Mouse (Mus musculus) lung, embryonic 14.5 days (tissue): ENCODE results near the gene Pds5a. TPM values are rescaled to one million over a fixed set of nuclear protein-coding genes. Genes with fewer than 3 reads are reported as not detected.

Source experiments
- ATAC-seq: fragments of 200-750 bp; cut with Nextera tagmentation; 2 replicates; pipeline ENCODE4 v1.8.0; 2017; ENCODE audit warnings: mild to moderate bottlenecking, moderate TSS enrichment, moderate library complexity; ENCODE audit not compliant: insufficient read depth
- DNase-seq: peaks from one replicate; pipeline ENCODE4 v3.0.0-alpha.2; 2015
- H3K27ac ChIP-seq: fragments of 300-500 bp; sonication (generic); 2 replicates; pipeline ENCODE4 v1.5.1; 2014; ENCODE audit warnings: low read depth, mild to moderate bottlenecking, moderate library complexity
- H3K27me3 ChIP-seq: fragments of 300-500 bp; sonication (generic); 2 replicates; pipeline ENCODE4 v1.6.1; 2014; ENCODE audit warnings: low read length, control low read depth; ENCODE audit not compliant: insufficient read depth
- H3K36me3 ChIP-seq: fragments of 300-500 bp; sonication (generic); 2 replicates; pipeline ENCODE4 v1.6.1; 2014; ENCODE audit warnings: control low read depth; ENCODE audit not compliant: insufficient read depth
- H3K4me1 ChIP-seq: fragments of 300-500 bp; sonication (generic); 2 replicates; pipeline ENCODE4 v1.6.1; 2014; ENCODE audit warnings: antibody characterized with exemption, control low read depth; ENCODE audit not compliant: insufficient read depth
- H3K4me2 ChIP-seq: fragments of 300-500 bp; sonication (generic); 2 replicates; pipeline ENCODE4 v1.6.1; 2014; ENCODE audit warnings: mild to moderate bottlenecking
- H3K4me3 ChIP-seq: fragments of 300-500 bp; sonication (generic); 2 replicates; pipeline ENCODE4 v1.5.1; 2014; ENCODE audit warnings: low read depth, low read length
- H3K9ac ChIP-seq: fragments of 300-500 bp; sonication (generic); 2 replicates; pipeline ENCODE4 v1.6.1; 2014
- H3K9me3 ChIP-seq: fragments of 300-500 bp; sonication (generic); 2 replicates; pipeline ENCODE4 v1.6.1; 2016; ENCODE audit warnings: low read depth, low read length, control low read depth
- CTCF ChIP-seq: IDR thresholded peaks from 2 replicates; pipeline ENCODE4 v1.5.1; 2016; ENCODE audit warnings: antibody characterized with exemption, low read depth
- WGBS: fragments of 180-500 bp; shearing (Covaris S2); extraction: QIAGEN DNeasy Blood & Tissue Kit; methylation state at CpG from one replicate; pipeline ENCODE4 v1.1.7; 2014; 5-methylcytosine and 5-hydroxymethylcytosine counted together
- polyA plus RNA-seq: library from polyadenylated mRNA; unstranded; fragments of >200 nt; fragmentation: Nextera tagmentation; extraction: Ambion mirVana; gene quantifications from 2 replicates; pipeline ENCODE4 v1.2.1, GENCODE M21; 2014

Gene Pds5a
- polyA plus RNA-seq, 1 experiment from 2014 or later: 113 TPM

GRCm38 (mm10) chr5:65667644-65668043 lies 30.4 kb downstream of the Pds5a start:
- H3K4me3 ChIP-seq: no peak overlapping the region

GRCm38 (mm10) chr5:65665370-65665769 lies 32.7 kb downstream of the Pds5a start:
- ATAC-seq (no peak), DNase-seq (no peak)
- Histone ChIP-seq H3K4me3 (no peak overlapping the region), H3K27me3 (no peaks in the 10 kb centered on the region), H3K36me3 (peaks cover 4% of the 10 kb centered on the region; the same call in 1 of the 2 replicates), H3K9ac (no peak overlapping the region), H3K4me1 (no peaks in the 10 kb centered on the region), H3K9me3 (no peaks in the 10 kb centered on the region), H3K4me2 (no peak overlapping the region), H3K27ac (no peak overlapping the region)
- 77% methylated on average over 1 of the region's 1 CpGs for WGBS
- TF ChIP-seq CTCF: no peak

More at GRCm38 (mm10) chr5:65667644-65668043, 30.4 kb downstream of the Pds5a start:
- H3K27me3 ChIP-seq: no peaks in the 10 kb centered on the region
- no peak for TF ChIP-seq CTCF
- H3K4me1 ChIP-seq: no peaks in the 10 kb centered on the region
- no peak for DNase-seq
- no peak overlapping the region for H3K9ac ChIP-seq
- ATAC-seq: no peak
- no peak overlapping the region for H3K4me2 ChIP-seq
- no peak overlapping the region for H3K27ac ChIP-seq
- no peaks in the 10 kb centered on the region for H3K36me3 ChIP-seq
- WGBS: 92% methylated on average over 3 of the region's 3 CpGs
- H3K9me3 ChIP-seq: no peaks in the 10 kb centered on the region

- no peak for ATAC-seq
- H3K4me1 ChIP-seq: no peaks in the 10 kb centered on the region
- H3K9me3 ChIP-seq: no peaks in the 10 kb centered on the region
- no peak overlapping the region for H3K9ac ChIP-seq
- no peaks in the 10 kb centered on the region for H3K27me3 ChIP-seq
- no peak overlapping the region for H3K4me3 ChIP-seq
- no peak overlapping the region for H3K27ac ChIP-seq
- DNase-seq: no peak
- WGBS: 93% methylated on average over 2 of the region's 2 CpGs
- TF ChIP-seq CTCF: no peak
- peaks cover 26% of the 10 kb centered on the region for H3K36me3 ChIP-seq
- H3K4me2 ChIP-seq: no peak overlapping the region
These were observed 36.1 kb downstream of the Pds5a start for GRCm38 (mm10) chr5:65661958-65662357.

DNA sequence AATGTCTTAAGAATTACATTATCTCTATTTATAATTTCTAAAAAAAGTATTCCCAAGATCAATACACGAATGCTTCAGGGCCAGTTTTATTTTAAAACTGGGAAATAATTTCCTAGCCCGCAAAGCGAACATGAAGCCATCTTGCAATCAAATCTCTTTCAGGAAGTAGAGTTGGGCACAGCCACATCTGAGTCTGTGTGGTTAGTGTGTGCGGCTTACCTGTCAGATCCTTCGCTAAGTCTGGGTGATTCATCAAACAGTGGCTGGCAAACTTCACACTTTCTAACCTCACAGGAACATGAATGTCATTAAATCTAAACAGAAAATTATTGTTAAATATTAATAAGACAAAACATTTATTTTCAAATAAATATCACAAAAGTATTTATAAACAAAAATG lies 44.3 kb downstream of the Pds5a start:
- Histone ChIP-seq H3K4me2 (no peak overlapping the region), H3K9me3 (no peaks in the 10 kb centered on the region), H3K36me3 (peaks cover 77% of the 10 kb centered on the region), H3K4me1 (no peaks in the 10 kb centered on the region), H3K9ac (no peak overlapping the region), H3K27ac (no peak overlapping the region), H3K4me3 (no peak overlapping the region), H3K27me3 (no peaks in the 10 kb centered on the region)
- DNase-seq: no peak
- no peak for TF ChIP-seq CTCF
- no peak for ATAC-seq
- WGBS: 95% methylated on average over 5 of the region's 5 CpGs

GRCm38 (mm10) chr5:65638896-65639295 lies 59.2 kb downstream of the Pds5a start:
- Histone ChIP-seq H3K4me1 (no peaks in the 10 kb centered on the region), H3K27me3 (no peaks in the 10 kb centered on the region)

GRCm38 (mm10) chr5:65624340-65624739 lies 73.7 kb downstream of the Pds5a start:
- ATAC-seq: no peak
- DNase-seq: no peak
- Histone ChIP-seq H3K27ac (no peak overlapping the region), H3K9me3 (no peaks in the 10 kb centered on the region), H3K4me1 (no peaks in the 10 kb centered on the region), H3K4me3 (no peak overlapping the region), H3K27me3 (no peaks in the 10 kb centered on the region), H3K9ac (no peak overlapping the region), H3K4me2 (no peak overlapping the region), H3K36me3 (peaks cover 75% of the 10 kb centered on the region)
- no peak for TF ChIP-seq CTCF

More at GRCm38 (mm10) chr5:65638896-65639295, 59.2 kb downstream of the Pds5a start:
- 96% methylated on average over 1 of the region's 1 CpGs for WGBS
- DNase-seq (no peak), ATAC-seq (no peak)
- Histone ChIP-seq H3K36me3 (peaks cover 77% of the 10 kb centered on the region), H3K9me3 (no peaks in the 10 kb centered on the region), H3K27ac (no peak overlapping the region), H3K4me3 (no peak overlapping the region), H3K9ac (no peak overlapping the region), H3K4me2 (no peak overlapping the region)
- TF ChIP-seq CTCF: no peak

DNA sequence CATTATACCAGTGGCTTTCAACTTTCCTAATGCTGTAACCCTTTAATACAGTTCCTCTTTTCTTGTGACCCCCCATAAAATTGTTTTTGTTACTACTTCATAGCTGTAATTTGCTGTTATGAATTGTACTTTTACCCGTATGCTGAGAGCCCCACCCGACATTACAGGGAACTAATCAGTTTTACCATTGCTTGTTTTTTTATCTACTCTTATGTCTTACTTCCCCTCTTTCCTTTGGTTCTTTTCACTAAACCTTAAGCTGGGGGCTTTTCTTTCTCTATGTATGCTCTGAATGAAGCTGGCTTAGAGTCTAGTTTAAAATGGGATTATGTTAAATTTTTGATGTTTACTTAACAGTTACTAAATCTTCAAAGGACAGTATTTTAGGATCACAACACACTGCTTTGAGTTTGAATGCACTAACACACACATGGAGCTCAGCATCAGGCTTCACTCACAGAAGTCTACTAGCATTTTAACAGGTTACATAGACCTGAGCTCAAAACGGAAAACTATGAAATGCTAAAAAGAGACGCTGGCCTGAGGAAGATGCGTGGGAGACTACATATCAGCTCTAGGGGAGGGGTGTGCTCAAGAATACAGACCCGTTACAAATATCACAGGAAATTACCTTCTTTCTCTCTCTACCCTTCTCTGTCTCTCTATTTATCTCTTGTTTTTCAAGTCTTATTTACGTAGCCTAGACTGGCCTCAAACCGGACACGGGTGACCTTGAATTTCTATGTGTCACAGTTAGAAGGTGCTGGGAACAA lies 84.7 kb downstream of the Pds5a start:
- Histone ChIP-seq H3K36me3 (peaks cover 71% of the 10 kb centered on the region), H3K4me1 (no peaks in the 10 kb centered on the region), H3K4me2 (no peak overlapping the region), H3K4me3 (no peak overlapping the region), H3K27me3 (no peaks in the 10 kb centered on the region), H3K9me3 (no peaks in the 10 kb centered on the region), H3K27ac (no peak overlapping the region), H3K9ac (no peak overlapping the region)
- DNase-seq: no peak
- no peak for TF ChIP-seq CTCF
- no peak for ATAC-seq
- 76% methylated on average over 9 of the region's 9 CpGs for WGBS

DNA sequence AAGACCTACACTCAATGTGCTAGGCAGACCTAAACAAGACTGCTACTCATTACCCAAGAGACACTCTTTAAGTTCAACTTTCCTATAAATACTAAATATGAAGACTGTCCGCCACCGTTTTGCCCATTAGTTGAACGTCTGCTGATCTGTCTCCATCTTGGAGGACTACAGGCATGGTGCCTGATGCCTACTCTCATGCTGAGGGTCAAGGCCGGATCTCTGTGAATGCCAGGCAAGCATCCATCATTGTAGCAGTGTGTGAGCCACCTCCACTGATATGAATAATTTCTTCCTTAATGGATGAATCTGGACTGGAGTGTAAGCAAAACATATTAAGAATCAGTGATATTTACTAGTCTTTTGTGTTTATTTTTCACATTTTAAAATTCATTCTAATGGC lies 87.5 kb downstream of the Pds5a start:
- no peak for TF ChIP-seq CTCF

More for the DNA sequence above, 87.5 kb downstream of the Pds5a start:
- Histone ChIP-seq H3K4me1 (no peaks in the 10 kb centered on the region), H3K36me3 (peaks cover 58% of the 10 kb centered on the region), H3K27me3 (no peaks in the 10 kb centered on the region), H3K9me3 (no peaks in the 10 kb centered on the region), H3K4me3 (no peak overlapping the region), H3K9ac (no peak overlapping the region), H3K27ac (no peak overlapping the region), H3K4me2 (no peak overlapping the region)
- 80% methylated on average over 4 of the region's 4 CpGs for WGBS
- ATAC-seq (no peak), DNase-seq (no peak)
